Mouse (Mus musculus) heart, embryonic 15.5 days (tissue): ENCODE data around the gene Heatr6. TPM values are rescaled to one million over a fixed set of nuclear protein-coding genes. Genes with fewer than 3 reads are reported as not detected.

Experiments
- polyA plus RNA-seq: library from polyadenylated mRNA; unstranded; fragments of >200 nt; fragmentation: Nextera tagmentation; extraction: Ambion mirVana; gene quantifications from 2 replicates; pipeline ENCODE4 v1.2.1, GENCODE M21; 2015

Heatr6 gene
- polyA plus RNA-seq, 1 experiment from 2014 or later = 13.2 TPM

Other genes starting within 250 kb of the Heatr6 start
- gene Heatr9, start 231.5 kb upstream of the Heatr6 start, polyA plus RNA-seq = 0.09 TPM in 1 of 2 replicates, not detected in the other
- 0.52 and 1.7 TPM in 2 replicates for gene Ccl5, start 223.2 kb upstream of the Heatr6 start, polyA plus RNA-seq
- 3.0 and 7.0 TPM in 2 replicates for gene Ccl9, start 175.1 kb upstream of the Heatr6 start, polyA plus RNA-seq
- 5.5 and 5.9 TPM in 2 replicates for gene Ccl6, start 160.6 kb upstream of the Heatr6 start, polyA plus RNA-seq
- not detected in 2 replicates for gene Rpl9-ps1, start 108.1 kb upstream of the Heatr6 start, polyA plus RNA-seq
- gene Ccl3, start 104.3 kb upstream of the Heatr6 start, polyA plus RNA-seq = 1.0 and 1.1 TPM in 2 replicates
- gene Ccl4, start 91.1 kb upstream of the Heatr6 start, polyA plus RNA-seq = 1.1 and 1.3 TPM in 2 replicates
- gene Wfdc17, start 49.7 kb upstream of the Heatr6 start, polyA plus RNA-seq = 1.4 and 2.2 TPM in 2 replicates
- 6.5 and 6.9 TPM in 2 replicates for gene Wfdc18, start 44.7 kb upstream of the Heatr6 start, polyA plus RNA-seq
- 0.67 and 3.6 TPM in 2 replicates for gene Wfdc21, start 6.8 kb upstream of the Heatr6 start, polyA plus RNA-seq
- gene Hnf1b, start 96.4 kb downstream of the Heatr6 start, polyA plus RNA-seq = 0.40 and 0.85 TPM in 2 replicates
- gene Ddx52, start 188.4 kb downstream of the Heatr6 start, polyA plus RNA-seq = 18.7 and 18.9 TPM in 2 replicates
- 6.2 and 8.8 TPM in 2 replicates for gene Synrg, start 210.7 kb downstream of the Heatr6 start, polyA plus RNA-seq